ENCODE assay signal across 13 mouse cellular contexts in genomic region chr10:84055402-84056167, GRCm38 (mm10).
DNase-seq lines count a peak whose midpoint lies in the region; ATAC-seq and TF ChIP-seq lines count a peak whose summit lies in the region.
"Had no signal": no experiment of that assay in that cellular context is flagged by ENCODE, and none has a peak within 500 bp of the region (broad histone marks: within the 10 kb centered on the region; RNA-seq: fewer than 3 reads in every experiment).

No protein-coding gene starts in this region.

- WGBS in kidney, adult 2 months = 64% methylated on average over 10 of the region's 10 CpGs
- WGBS in lung, embryonic 15.5 days = 29% methylated on average over 10 of the region's 10 CpGs

- no peaks in the 10 kb centered on the region for H3K27me3 ChIP-seq in kidney, adult 2 months (replicated peaks; ENCODE audit: control insufficient read depth, insufficient read depth, low read length)
- H3K27me3 ChIP-seq in lung, embryonic 15.5 days = peaks cover 3% of the 10 kb centered on the region; the same call in 1 of the 2 replicates
- H3K27me3 ChIP-seq: hindbrain, embryonic 12.5 days; limb, embryonic 13.5 days; midbrain, embryonic 13.5 days; neural tube, embryonic 13.5 days had no signal

- peaks cover 13% of the 10 kb centered on the region for H3K4me1 ChIP-seq in kidney, adult 2 months (ENCODE audit: control insufficient read depth, insufficient read depth, low read length)
- peaks cover 25% of the 10 kb centered on the region for H3K4me1 ChIP-seq in brown adipose tissue, adult 24 weeks (ENCODE audit: control insufficient read depth, insufficient read depth, insufficient read length, low read length)
- H3K4me1 ChIP-seq in lung, embryonic 15.5 days = peaks cover 27% of the 10 kb centered on the region

- no peak overlapping the region for H3K4me2 ChIP-seq in lung, embryonic 15.5 days
- H3K4me2 ChIP-seq: hindbrain, embryonic 12.5 days; limb, embryonic 13.5 days; midbrain, embryonic 13.5 days; neural tube, embryonic 13.5 days had no signal

- TF ChIP-seq CTCF in kidney, adult 2 months (conservative IDR thresholded peaks at IDR 0.05; ENCODE audit: insufficient read depth, insufficient read length, low read depth, low read length) = no peak

- no peak overlapping the region for H3K4me3 ChIP-seq in kidney, adult 2 months (ENCODE audit: insufficient read depth, low read depth, low read length)
- no peak overlapping the region for H3K4me3 ChIP-seq in brown adipose tissue, adult 24 weeks (ENCODE audit: insufficient read depth, low read depth, low read length)
- H3K4me3 ChIP-seq in lung, embryonic 15.5 days = no peak overlapping the region
- H3K4me3 ChIP-seq: erythroblast, embryonic 14.5 days; hindbrain, embryonic 12.5 days; limb, embryonic 13.5 days; midbrain, embryonic 13.5 days; neural tube, embryonic 13.5 days had no signal

- H3K9ac ChIP-seq in lung, embryonic 15.5 days = no peak overlapping the region
- H3K9ac ChIP-seq: hindbrain, embryonic 12.5 days; limb, embryonic 13.5 days; midbrain, embryonic 13.5 days; neural tube, embryonic 13.5 days had no signal

- TF ChIP-seq POLR2A in kidney, adult 2 months (IDR thresholded peaks at IDR 0.05; ENCODE audit: low read depth, low read length) = no peak

- H3K9me3 ChIP-seq in lung, embryonic 15.5 days = no peaks in the 10 kb centered on the region
- H3K9me3 ChIP-seq: hindbrain, embryonic 12.5 days; limb, embryonic 13.5 days; midbrain, embryonic 13.5 days; neural tube, embryonic 13.5 days had no signal

- peak; percentile 15 for DNase-seq in cerebellum, adult 9-10 months
- peak; percentile 79 for DNase-seq in kidney, adult 2 months
- no peak for DNase-seq in kidney, postnatal 4 days
- DNase-seq in adrenal gland, adult 2 months = no peak
- no peak for DNase-seq in cerebellum, postnatal 10 days

- no peaks in the 10 kb centered on the region for H3K36me3 ChIP-seq in kidney, adult 2 months (ENCODE audit: control insufficient read depth, insufficient read depth, low read length)
- no peaks in the 10 kb centered on the region for H3K36me3 ChIP-seq in lung, embryonic 15.5 days
- H3K36me3 ChIP-seq: hindbrain, embryonic 12.5 days; limb, embryonic 13.5 days; midbrain, embryonic 13.5 days; neural tube, embryonic 13.5 days had no signal

- ATAC-seq in cerebellum, adult (ENCODE audit: insufficient number of reproducible peaks, low FRiP score, low TSS enrichment) = no peak
- peak; percentile 44; the same call in 1 of the 2 replicates for ATAC-seq in lung, embryonic 15.5 days (ENCODE audit: borderline replicate concordance, extremely low read depth, low FRiP score, low TSS enrichment)
- ATAC-seq: midbrain, embryonic 13.5 days had no signal

- H3K27ac ChIP-seq in kidney, adult 2 months (ENCODE audit: insufficient read depth, low read depth, low read length) = peak overlapping the region; percentile 75
- H3K27ac ChIP-seq in brown adipose tissue, adult 24 weeks (replicated peaks; ENCODE audit: low read depth, low read length) = peak overlapping the region; percentile 75
- no peak overlapping the region for H3K27ac ChIP-seq in lung, embryonic 15.5 days
- H3K27ac ChIP-seq: hindbrain, embryonic 12.5 days; limb, embryonic 13.5 days; midbrain, embryonic 13.5 days; neural tube, embryonic 13.5 days had no signal

Comparison
In these comparisons a context has a peak if more than half of its experiments do, and no peak if none do; other contexts are left out.
1. DNase-seq: peak in cerebellum, adult 9-10 months (single experiment) and kidney, adult 2 months (single experiment); none in kidney, postnatal 4 days (0 of 2), adrenal gland, adult 2 months (single experiment) and cerebellum, postnatal 10 days (0 of 2).